Mouse (Mus musculus): ENCODE results near the gene Tbc1d24.

Tbc1d24 gene

GRCm38 (mm10) chr17:24210591-24210990, 5.2 kb upstream of the Tbc1d24 start:
- DNase-seq (ENCODE audit: low spot score in 2 of 2) = no peak

DNA sequence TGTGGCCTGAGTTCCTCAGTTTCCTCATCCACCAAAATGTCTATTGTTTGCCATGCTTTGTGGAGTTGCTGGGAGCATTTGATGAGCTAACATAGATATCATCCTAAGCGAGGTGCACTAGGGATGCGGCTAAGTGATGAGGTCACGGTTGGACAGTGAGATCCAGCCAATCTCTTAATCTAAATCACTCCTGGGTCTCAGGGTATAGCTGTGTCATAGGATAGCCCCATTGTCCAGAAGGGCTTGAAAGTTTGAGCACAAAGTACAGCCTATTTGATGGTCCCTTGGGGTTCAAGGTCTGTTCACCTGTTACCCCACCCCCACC, 4.5 kb upstream of the Tbc1d24 start:
- no peak for DNase-seq (ENCODE audit: low spot score in 2 of 2)

GRCm38 (mm10) chr17:24209043-24209915, 3.9 kb upstream of the Tbc1d24 start, which contains the start of gene Ntn3:
Gene Ntn3, minus strand, starts transcription at chr17:24209531.
- DNase-seq (ENCODE audit: low spot score in 2 of 2) = peak; percentile 85 to 90

DNA sequence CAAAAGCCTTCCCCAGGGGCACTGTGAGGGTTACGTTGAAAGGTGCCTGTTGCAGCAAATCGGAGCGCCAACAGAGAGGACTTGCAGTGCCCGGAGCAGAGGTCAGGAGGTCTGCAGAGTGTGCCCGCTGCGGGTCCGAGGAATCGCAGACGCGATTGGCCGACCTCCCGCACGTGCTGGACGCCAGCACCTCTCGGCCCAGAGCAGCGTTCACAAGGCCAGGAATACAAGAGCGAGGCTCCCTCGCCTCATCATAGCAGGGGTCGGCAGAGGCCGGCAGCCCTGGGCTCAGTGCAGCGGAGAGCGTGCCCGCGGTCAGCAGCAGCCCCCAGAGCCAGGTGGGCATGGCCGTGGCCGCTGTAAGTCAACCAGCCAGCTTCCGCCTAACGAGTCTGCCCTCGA, 3.3 kb upstream of the Tbc1d24 start:
- no peak for DNase-seq (ENCODE audit: low spot score in 2 of 2)

DNA sequence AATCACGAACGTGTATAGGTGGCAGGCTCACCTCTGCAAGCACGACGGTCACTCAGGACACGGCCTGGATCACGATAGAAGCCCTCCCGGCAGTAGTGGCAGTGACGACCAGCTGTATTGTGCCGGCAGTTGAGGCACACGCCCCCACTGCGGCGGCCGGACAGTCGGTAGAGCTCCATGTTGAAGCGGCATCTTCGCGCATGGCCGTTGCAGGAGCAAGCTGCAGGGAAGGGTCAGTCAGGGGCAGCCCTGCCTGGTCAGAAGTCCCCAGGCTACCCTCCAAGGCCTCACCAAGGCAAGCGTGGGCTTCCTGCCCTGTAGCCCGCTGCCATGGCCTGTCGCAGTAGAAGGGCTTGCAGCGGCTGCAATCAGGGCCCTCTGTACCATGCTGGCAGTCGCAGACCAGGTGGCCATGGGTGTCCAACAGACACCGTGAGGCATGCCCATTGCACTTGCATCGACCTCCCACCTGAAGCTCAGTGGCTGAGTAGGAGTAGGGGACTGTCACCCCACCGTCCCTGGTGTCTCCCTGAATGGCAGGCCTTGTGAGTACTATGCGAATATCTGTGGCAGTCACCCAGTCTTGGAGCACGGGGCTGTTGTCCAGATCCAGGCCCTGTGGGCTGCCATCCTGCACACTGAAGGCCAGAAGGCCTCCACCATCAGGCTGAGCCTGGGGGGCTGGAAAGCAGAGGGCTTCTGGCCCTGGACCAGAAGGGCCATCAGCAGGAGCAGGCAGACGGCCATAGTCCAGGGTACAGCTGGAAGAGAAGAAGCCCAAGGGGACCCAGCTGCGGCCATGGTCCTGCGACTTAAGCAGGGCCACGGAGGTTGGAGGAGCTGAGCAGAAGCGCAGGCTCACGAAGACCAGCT, 2.6 kb upstream of the Tbc1d24 start:
- peak in 1 of 2 experiments; percentile 70 for DNase-seq (ENCODE audit: low spot score in 2 of 2)

DNA sequence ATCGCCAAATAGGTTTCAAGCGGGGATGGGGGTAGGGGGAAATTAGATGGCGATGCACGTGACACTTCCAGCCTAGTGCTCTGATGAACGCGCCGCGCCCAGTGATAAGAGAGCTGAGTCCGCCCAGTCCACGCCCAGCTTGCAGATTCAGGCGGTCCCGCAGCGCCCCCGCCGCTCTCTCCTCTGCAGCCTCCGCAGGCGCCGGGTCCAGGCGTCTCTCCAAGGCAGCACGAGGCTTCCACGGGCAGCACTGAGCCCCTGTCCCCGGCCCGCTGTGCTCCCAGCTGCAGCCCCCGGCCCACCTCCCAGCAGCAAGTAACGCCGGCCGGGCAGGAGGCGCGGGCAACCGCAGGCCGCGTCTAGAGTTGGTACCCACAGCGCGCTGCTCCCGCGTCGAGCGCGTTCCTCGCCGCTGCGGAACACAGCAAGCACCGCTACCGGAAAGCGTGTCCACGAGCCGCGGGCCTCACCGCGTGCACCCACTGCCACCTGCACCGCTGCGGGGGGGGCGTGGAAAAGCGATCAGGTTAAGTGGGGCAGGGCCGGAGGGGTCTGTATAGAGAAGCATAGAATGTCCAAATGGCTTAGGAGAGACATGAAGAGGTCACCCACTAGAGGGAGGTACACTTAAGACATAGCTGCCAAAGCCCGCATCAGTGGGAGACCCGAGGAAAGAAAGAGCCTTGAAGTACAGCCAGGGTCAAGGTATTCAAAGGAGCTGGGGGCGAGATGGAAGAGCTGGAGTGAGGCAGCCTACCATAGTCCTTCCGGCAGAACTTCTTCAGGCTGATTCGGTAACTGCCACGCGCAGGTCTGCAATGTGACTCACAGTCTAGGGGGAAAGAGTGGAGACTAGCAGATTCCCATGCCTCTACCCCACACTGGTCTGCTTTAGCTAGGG, 1.3 kb upstream of the Tbc1d24 start:
- peak; percentile 79 to 88 for DNase-seq (ENCODE audit: low spot score in 2 of 2)

GRCm38 (mm10) chr17:24205908-24206361, 573 bp upstream of the Tbc1d24 start:
- peak in 1 of 2 experiments; percentile 82 for DNase-seq (ENCODE audit: low spot score in 2 of 2)

DNA sequence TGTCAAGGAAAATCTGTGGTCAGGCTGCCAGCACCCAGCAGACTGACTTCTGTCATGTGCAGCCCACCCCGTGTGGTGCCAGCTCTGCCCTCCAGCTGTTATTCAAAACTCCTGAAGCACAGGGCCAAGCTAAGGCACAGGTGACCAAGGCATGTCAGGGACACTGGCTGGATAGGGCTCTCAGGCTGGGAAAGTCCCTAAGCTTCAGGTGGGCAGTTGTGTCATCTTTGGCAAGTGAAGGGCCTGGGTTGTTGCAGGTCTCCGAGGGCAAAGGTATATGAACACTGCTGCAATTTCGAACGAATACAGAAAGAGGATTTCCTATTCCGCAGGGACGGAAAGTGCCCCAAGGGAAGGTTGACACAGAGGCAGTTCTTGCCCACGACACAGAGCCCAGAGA, 516 bp downstream of the Tbc1d24 start:
- DNase-seq (ENCODE audit: low spot score in 2 of 2) = no peak

DNA sequence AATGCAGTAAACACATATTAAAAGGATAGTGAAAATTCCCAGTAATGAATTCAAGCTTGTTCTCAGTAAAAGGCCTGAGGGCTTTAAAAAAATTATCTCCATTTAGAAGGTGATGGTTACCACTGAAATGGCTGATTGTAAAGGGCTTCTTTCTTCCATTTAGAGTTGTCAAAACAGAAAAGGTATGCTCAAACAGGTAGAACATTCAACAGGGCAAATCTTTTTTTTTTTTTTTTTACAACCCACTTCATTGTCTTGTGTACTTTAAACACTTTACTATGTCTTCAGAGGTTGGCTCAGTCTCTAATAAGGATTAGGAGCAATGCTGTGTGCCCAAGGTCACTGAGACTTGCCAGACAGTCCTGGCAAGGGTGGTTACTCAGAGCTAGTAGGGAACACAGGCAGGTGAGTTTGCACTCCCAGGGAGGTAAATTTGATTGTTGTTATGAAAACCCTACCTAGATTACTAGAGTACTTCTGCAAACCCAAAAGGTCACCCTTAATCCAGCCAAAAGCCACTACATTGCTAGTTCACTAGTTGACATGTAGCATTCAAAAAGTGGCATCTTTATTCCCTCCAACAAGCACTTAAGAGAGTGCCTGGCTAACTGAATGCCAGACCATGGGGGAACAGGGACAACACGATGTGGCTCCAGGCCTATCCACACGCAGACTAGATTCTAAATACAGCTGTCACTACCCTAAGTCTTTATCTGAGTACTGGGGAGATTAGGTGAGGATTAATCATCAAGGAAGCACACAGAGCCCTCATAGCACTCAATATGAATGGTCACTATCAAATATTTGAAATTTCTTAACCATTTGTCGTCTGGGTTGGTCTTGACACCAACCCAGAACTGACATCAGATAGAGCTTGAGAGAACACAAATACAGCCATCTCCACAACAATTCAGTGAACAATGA, 1.5 kb downstream of the Tbc1d24 start:
- no peak for DNase-seq (ENCODE audit: low spot score in 2 of 2)

DNA sequence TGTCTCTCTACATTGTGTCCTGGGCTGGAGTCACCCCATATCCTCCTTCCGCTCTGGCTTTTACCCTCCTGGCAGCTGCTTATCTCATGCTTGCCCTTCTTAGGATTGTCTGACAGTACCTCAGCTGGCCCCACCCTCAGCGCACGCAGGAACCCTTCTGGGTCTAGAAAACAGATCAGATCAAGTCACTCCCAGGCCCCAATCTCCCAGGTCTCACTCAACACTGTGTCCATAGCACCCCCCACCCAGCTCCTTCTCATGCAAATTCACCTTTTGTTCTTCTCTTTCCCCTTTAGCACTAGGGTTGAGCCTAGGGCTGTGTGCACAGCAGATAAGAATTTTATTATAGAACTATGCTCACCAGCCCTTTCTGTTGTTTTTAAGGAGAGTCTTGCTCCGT, 2.3 kb downstream of the Tbc1d24 start:
- DNase-seq (ENCODE audit: low spot score in 2 of 2) = peak; percentile 68 to 73

DNA sequence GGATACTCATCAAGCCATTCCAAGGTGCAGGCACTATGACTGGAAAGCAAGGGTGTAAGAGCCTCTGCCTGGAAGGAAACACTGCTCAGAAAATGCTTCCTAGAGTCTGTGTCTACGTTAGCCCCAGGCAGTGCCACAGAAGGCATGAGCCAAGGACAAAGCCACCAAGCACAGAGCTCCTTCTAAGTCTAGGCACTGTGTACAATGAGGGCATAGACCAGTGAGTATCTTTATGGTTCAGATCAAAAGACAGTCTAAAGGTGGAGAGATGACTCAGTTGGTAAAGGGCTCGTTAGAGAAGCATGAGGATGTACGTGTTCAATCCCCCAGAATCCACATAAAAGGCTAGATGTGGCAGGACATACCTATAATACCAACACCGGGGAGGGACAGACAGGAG, 4.3 kb downstream of the Tbc1d24 start:
- no peak for DNase-seq (ENCODE audit: low spot score in 2 of 2)

GRCm38 (mm10) chr17:24199741-24200140, 5.6 kb downstream of the Tbc1d24 start:
- no peak for DNase-seq (ENCODE audit: low spot score in 2 of 2)

DNA sequence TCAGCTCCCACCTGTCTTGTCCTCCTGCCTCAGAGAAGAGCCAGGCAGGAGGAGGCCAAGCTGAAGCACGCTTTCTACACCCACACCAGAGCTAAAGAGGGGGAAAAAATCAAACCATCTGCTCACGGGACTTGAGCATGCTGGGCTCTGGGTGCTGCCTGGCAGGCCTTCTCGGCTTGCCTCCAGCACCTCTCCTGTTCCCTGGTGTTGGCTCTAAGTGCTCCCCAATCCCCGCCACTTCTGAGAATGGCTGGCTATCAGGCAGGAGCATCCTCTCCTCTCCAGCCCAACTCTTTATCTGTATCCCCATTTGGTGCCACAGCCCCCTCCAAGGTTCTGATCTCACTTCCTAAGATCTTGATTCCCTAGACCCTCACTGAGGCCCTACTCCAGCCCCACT, 6.1 kb downstream of the Tbc1d24 start:
- DNase-seq (ENCODE audit: low spot score in 2 of 2) = no peak

GRCm38 (mm10) chr17:24197032-24197824, 8.1 kb downstream of the Tbc1d24 start:
- no peak for DNase-seq (ENCODE audit: low spot score in 2 of 2)

- no peak for DNase-seq (ENCODE audit: low spot score in 2 of 2)
Observed at GRCm38 (mm10) chr17:24195349-24195748, 10.0 kb downstream of the Tbc1d24 start.

GRCm38 (mm10) chr17:24193769-24194168, 11.6 kb downstream of the Tbc1d24 start:
- DNase-seq (ENCODE audit: low spot score in 2 of 2) = no peak

DNA sequence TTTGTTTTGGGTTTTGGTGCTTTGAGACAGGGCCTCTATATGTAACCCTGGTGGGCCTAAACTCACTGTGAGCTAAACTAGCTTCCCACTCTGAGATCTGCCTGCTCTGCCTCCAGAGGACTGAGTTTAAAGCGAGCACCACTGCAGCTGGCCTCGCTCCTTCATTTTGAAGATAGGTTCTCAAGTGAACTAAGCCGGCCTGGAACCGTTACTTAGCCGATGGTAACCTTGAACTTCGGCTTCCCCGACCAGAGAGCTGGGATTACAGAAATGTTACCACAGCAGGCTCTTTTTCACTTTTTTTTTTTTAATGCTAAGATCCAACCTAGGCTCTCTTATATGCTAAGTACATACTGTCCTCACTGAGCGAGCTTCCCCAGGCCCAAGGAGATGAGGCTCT, 12.1 kb downstream of the Tbc1d24 start:
- no peak for DNase-seq (ENCODE audit: low spot score in 2 of 2)

- no peak for DNase-seq (ENCODE audit: low spot score in 2 of 2)
Observed at GRCm38 (mm10) chr17:24192848-24193247, 12.5 kb downstream of the Tbc1d24 start.

DNA sequence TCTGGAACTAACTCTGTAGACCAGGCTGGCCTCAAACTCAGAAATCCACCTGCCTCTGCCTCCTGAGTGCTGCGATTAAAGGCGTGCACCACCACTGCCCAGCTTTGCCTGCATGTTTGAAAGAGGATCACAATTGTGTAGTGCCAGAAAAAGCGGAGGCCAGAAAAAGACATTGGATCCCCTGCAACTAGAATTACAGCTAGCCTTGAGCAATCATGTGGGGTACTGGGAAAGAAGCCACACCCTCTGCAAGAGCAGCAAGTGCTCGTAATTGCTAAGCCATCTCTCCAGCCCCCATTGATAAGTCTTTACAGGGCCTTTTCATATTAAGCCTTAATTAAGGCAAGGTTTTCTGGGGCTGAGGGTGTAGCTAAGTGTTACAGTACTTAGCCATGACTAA, 13.9 kb downstream of the Tbc1d24 start:
- DNase-seq (ENCODE audit: low spot score in 2 of 2) = peak in 1 of 2 experiments; percentile 8

- DNase-seq (ENCODE audit: low spot score in 2 of 2) = peak in 1 of 2 experiments; percentile 7
Observed at GRCm38 (mm10) chr17:24190934-24191333, 14.4 kb downstream of the Tbc1d24 start.

All from spleen, postnatal 4 days (tissue).